Mouse (Mus musculus): Measurements from ENCODE around the gene Cda. TPM values are rescaled to one million over a fixed set of nuclear protein-coding genes. Genes with fewer than 3 reads are reported as not detected.
"Not testable (repeated sequence)": the region's sequence is repeated elsewhere in the genome, so short reads cannot be mapped to it uniquely, and the experiment has no call there.

The Cda gene
- total and polyA plus RNA-seq, 2 experiments from 2014 or later: 2.7 to 7.6 TPM

GRCm38 (mm10) chr4:138335036-138335435 is 32.8 kb downstream of the Cda start:
- Histone ChIP-seq H3K4me3 (ENCODE audit: low read depth, low read length) (no peak overlapping the region), H3K4me1 (ENCODE audit: control insufficient read depth, insufficient read depth) (no peaks in the 10 kb centered on the region), H3K27me3 (ENCODE audit: control insufficient read depth, insufficient read depth, low read length) (0 out of 2 replicates have a peak, but pooled peaks cover 6% of the 10 kb centered on the region), H3K4me2 (ENCODE audit: low read depth, low read length) (no peak overlapping the region), H3K9me3 (replicated peaks; ENCODE audit: control insufficient read depth, low read length) (no peaks in the 10 kb centered on the region), H3K27ac (ENCODE audit: low read depth) (no peak overlapping the region), H3K9ac (replicated peaks; ENCODE audit: low read depth, low read length) (no peak overlapping the region), H3K36me3 (replicated peaks; ENCODE audit: control insufficient read depth, insufficient read depth, low read length) (no peaks in the 10 kb centered on the region)
- 63% methylated on average over 12 of the region's 12 CpGs for WGBS
- no peak for ATAC-seq (ENCODE audit: insufficient read depth, low read depth)
- no peak for DNase-seq (ENCODE audit: low spot score)
- no peak for TF ChIP-seq CTCF (IDR thresholded peaks at IDR 0.05; ENCODE audit: low read depth)
- TF ChIP-seq EP300 (IDR thresholded peaks at IDR 0.05; ENCODE audit: low read depth): no peak

DNA sequence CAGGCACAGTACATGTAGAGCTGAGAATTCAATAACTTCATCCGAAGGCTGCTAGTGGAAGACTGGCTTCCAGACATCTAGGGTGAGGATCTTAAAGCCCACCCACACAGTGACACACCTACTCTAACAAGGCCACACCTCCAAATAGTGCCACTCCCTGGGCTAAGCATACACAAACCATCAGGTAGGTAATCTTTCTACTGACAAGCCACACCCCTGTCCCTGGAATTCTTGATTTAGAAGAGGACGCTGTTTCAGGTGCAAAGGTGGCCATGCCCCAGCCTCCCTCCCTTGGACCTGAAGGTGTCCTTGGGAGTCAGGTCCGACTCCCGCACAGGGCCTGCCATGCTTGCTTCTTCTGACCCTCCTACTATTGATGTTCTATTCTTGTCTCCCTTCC is 34.7 kb downstream of the Cda start:
- no peak overlapping the region for H3K4me2 ChIP-seq (ENCODE audit: low read depth, low read length)
- no peak overlapping the region for H3K4me3 ChIP-seq (ENCODE audit: low read depth, low read length)
- H3K36me3 ChIP-seq (replicated peaks; ENCODE audit: control insufficient read depth, insufficient read depth, low read length): no peaks in the 10 kb centered on the region
- 0 out of 2 replicates have a peak, but pooled peaks cover 6% of the 10 kb centered on the region for H3K27me3 ChIP-seq (ENCODE audit: control insufficient read depth, insufficient read depth, low read length)
- no peak overlapping the region for H3K27ac ChIP-seq (ENCODE audit: low read depth)
- ATAC-seq (ENCODE audit: insufficient read depth, low read depth): no peak
- TF ChIP-seq EP300 (IDR thresholded peaks at IDR 0.05; ENCODE audit: low read depth) (no peak), CTCF (IDR thresholded peaks at IDR 0.05; ENCODE audit: low read depth) (no peak)
- 66% methylated on average over 4 of the region's 4 CpGs for WGBS
- H3K9me3 ChIP-seq (replicated peaks; ENCODE audit: control insufficient read depth, low read length): no peaks in the 10 kb centered on the region
- DNase-seq (ENCODE audit: low spot score): no peak
- no peaks in the 10 kb centered on the region for H3K4me1 ChIP-seq (ENCODE audit: control insufficient read depth, insufficient read depth)
- H3K9ac ChIP-seq (replicated peaks; ENCODE audit: low read depth, low read length): no peak overlapping the region

DNA sequence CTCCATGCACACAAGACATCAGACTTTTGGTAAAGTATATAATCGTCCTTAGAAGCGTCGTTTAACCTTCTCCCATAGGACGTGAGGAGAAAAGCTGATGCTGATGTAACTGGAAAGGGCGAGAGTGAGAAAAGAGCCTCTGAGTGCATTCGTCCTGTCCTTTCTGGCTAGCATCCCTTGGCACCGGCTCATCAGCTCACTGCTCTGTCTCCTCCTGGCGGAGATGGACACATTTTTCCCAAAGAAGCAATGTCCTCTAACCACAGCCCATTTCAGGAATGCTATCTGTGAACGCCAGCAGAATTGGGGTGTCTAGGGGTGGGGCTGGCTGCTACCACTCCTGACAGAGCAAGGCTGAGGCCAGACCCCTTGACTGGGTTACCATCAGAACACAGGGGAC is 36.1 kb downstream of the Cda start:
- no peak for TF ChIP-seq EP300 (IDR thresholded peaks at IDR 0.05; ENCODE audit: low read depth)
- no peak for TF ChIP-seq CTCF (IDR thresholded peaks at IDR 0.05; ENCODE audit: low read depth)
- Histone ChIP-seq H3K36me3 (replicated peaks; ENCODE audit: control insufficient read depth, insufficient read depth, low read length) (no peaks in the 10 kb centered on the region), H3K9me3 (replicated peaks; ENCODE audit: control insufficient read depth, low read length) (no peaks in the 10 kb centered on the region), H3K4me1 (ENCODE audit: control insufficient read depth, insufficient read depth) (no peaks in the 10 kb centered on the region), H3K4me3 (ENCODE audit: low read depth, low read length) (no peak overlapping the region), H3K9ac (replicated peaks; ENCODE audit: low read depth, low read length) (no peak overlapping the region), H3K27ac (ENCODE audit: low read depth) (no peak overlapping the region), H3K4me2 (ENCODE audit: low read depth, low read length) (no peak overlapping the region), H3K27me3 (ENCODE audit: control insufficient read depth, insufficient read depth, low read length) (0 out of 2 replicates have a peak, but pooled peaks cover 6% of the 10 kb centered on the region)
- ATAC-seq (ENCODE audit: insufficient read depth, low read depth): no peak
- WGBS: 66% methylated on average over 9 of the region's 9 CpGs
- no peak for DNase-seq (ENCODE audit: low spot score)

DNA sequence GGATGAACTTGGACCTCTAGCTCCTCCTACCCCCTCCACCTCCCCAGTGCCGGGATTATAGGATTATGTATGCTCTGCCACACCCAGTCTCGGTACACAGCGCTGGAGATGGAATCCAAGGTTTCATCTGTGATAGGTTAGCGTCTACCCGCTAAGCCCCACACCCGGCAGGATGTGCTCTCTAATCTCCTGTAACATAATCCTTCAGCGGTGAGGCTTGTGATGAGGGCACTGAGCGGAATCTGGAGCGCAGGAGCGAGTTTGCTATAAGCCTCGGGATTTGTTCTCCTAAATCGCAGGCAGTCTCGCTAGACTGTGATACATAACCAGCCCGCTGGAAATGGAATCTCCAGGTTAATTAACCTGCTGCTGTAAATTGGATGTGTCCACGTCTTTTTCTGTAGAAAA is 37.5 kb downstream of the Cda start:
- no peak for ATAC-seq (ENCODE audit: insufficient read depth, low read depth)
- no peak overlapping the region for H3K27ac ChIP-seq (ENCODE audit: low read depth)
- H3K4me3 ChIP-seq (ENCODE audit: low read depth, low read length): no peak overlapping the region
- no peak overlapping the region for H3K4me2 ChIP-seq (ENCODE audit: low read depth, low read length)
- no peaks in the 10 kb centered on the region for H3K36me3 ChIP-seq (replicated peaks; ENCODE audit: control insufficient read depth, insufficient read depth, low read length)
- WGBS: 19% methylated on average over 15 of the region's 15 CpGs
- H3K4me1 ChIP-seq (ENCODE audit: control insufficient read depth, insufficient read depth): peaks cover 3% of the 10 kb centered on the region; the same call in 1 of the 2 replicates
- TF ChIP-seq CTCF (IDR thresholded peaks at IDR 0.05; ENCODE audit: low read depth) (no peak), EP300 (IDR thresholded peaks at IDR 0.05; ENCODE audit: low read depth) (no peak)
- H3K9ac ChIP-seq (replicated peaks; ENCODE audit: low read depth, low read length): no peak overlapping the region
- 0 out of 2 replicates have a peak, but pooled peaks cover 6% of the 10 kb centered on the region for H3K27me3 ChIP-seq (ENCODE audit: control insufficient read depth, insufficient read depth, low read length)
- no peaks in the 10 kb centered on the region for H3K9me3 ChIP-seq (replicated peaks; ENCODE audit: control insufficient read depth, low read length)
- DNase-seq (ENCODE audit: low spot score): no peak

GRCm38 (mm10) chr4:138327891-138328470 is 39.8 kb downstream of the Cda start:
- Histone ChIP-seq H3K9me3 (replicated peaks; ENCODE audit: control insufficient read depth, low read length) (no peaks in the 10 kb centered on the region), H3K4me3 (ENCODE audit: low read depth, low read length) (peak overlapping the region; percentile 31), H3K4me2 (ENCODE audit: low read depth, low read length) (peak overlapping the region; percentile 40), H3K4me1 (ENCODE audit: control insufficient read depth, insufficient read depth) (peaks cover 12% of the 10 kb centered on the region), H3K36me3 (replicated peaks; ENCODE audit: control insufficient read depth, insufficient read depth, low read length) (no peaks in the 10 kb centered on the region), H3K9ac (replicated peaks; ENCODE audit: low read depth, low read length) (no peak overlapping the region), H3K27ac (ENCODE audit: low read depth) (peak overlapping the region; percentile 78), H3K27me3 (ENCODE audit: control insufficient read depth, insufficient read depth, low read length) (0 out of 2 replicates have a peak, but pooled peaks cover 6% of the 10 kb centered on the region)
- WGBS: 57% methylated on average over 7 of the region's 7 CpGs
- no peak for TF ChIP-seq EP300 (IDR thresholded peaks at IDR 0.05; ENCODE audit: low read depth)
- TF ChIP-seq CTCF (IDR thresholded peaks at IDR 0.05; ENCODE audit: low read depth): no peak
- DNase-seq (ENCODE audit: low spot score): no peak
- no peak for ATAC-seq (ENCODE audit: insufficient read depth, low read depth)

DNA sequence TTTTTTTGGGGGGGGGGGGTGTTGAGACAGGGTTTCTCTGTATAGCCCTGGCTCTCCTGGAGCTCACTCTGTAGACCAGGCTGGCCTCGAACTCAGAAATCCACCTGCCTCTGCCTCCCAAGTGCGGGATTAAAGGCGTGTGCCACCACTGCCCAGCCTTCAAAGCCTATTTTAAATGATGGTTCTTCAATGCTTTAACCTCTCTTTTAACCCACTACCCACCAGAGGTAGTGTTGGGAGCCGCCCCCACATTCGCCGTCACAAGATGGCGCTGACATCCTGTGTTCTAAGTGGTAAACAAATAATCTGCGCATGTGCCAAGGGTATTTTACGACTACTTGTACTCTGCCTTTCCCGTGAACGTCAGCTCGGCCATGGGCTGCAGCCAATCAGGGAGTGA is 40.6 kb downstream of the Cda start:
- not testable (repeated sequence) for DNase-seq (ENCODE audit: low spot score); H3K4me2 ChIP-seq (ENCODE audit: low read depth, low read length); H3K27me3 ChIP-seq (ENCODE audit: control insufficient read depth, insufficient read depth, low read length); ATAC-seq (ENCODE audit: insufficient read depth, low read depth); H3K9ac ChIP-seq (replicated peaks; ENCODE audit: low read depth, low read length); H3K4me3 ChIP-seq (ENCODE audit: low read depth, low read length); H3K36me3 ChIP-seq (replicated peaks; ENCODE audit: control insufficient read depth, insufficient read depth, low read length); H3K9me3 ChIP-seq (replicated peaks; ENCODE audit: control insufficient read depth, low read length)
- H3K4me1 ChIP-seq (ENCODE audit: control insufficient read depth, insufficient read depth): peaks cover 12% of the 10 kb centered on the region
- H3K27ac ChIP-seq (ENCODE audit: low read depth): peak overlapping the region; percentile 100
- 55% methylated on average over 7 of the region's 12 CpGs for WGBS
